Mouse (Mus musculus) heart, embryonic 14.5 days (tissue): ENCODE data around the gene Ano2. TPM values are rescaled to one million over a fixed set of nuclear protein-coding genes. Genes with fewer than 3 reads are reported as not detected.

Source experiments
- ATAC-seq: fragments of 200-750 bp; cut with Nextera tagmentation; 2 replicates; pipeline ENCODE4 v1.8.0; 2017; ENCODE audit warnings: low read depth, moderate TSS enrichment; ENCODE audit not compliant: insufficient number of reproducible peaks, insufficient read depth, low FRiP score
- H3K27ac ChIP-seq, 2 experiments: fragments of 200-500 bp in 1 of 2; fragments of 300-500 bp in 1 of 2; sonication (generic) in 1 of 2; replicated peaks in 1 of 2; 2 replicates each; pipeline ENCODE4 v1.5.1; 2012 to 2014; ENCODE audit warnings: low read depth in 2 of 2, low read length in 2 of 2, control low read depth in 1 of 2, mild to moderate bottlenecking in 1 of 2, mixed read lengths in 1 of 2; ENCODE audit not compliant: control insufficient read depth in 1 of 2, insufficient read depth in 1 of 2
- H3K27me3 ChIP-seq: fragments of 300-500 bp; sonication (generic); 2 replicates; pipeline ENCODE4 v1.6.1; 2014; ENCODE audit warnings: mild to moderate bottlenecking, low read length, control low read depth; ENCODE audit not compliant: control insufficient read depth, insufficient read depth
- H3K36me3 ChIP-seq: fragments of 300-500 bp; sonication (generic); 2 replicates; pipeline ENCODE4 v1.6.1; 2014; ENCODE audit warnings: mild to moderate bottlenecking, control low read depth, low read length, mixed read lengths; ENCODE audit not compliant: control insufficient read depth, insufficient read depth
- H3K4me1 ChIP-seq, 2 experiments: fragments of 200-500 bp in 1 of 2; fragments of 300-500 bp in 1 of 2; sonication (generic) in 1 of 2; 2 replicates each; pipeline ENCODE4 v1.6.1; 2012 to 2014; ENCODE audit warnings: low read length in 2 of 2, control low read depth in 1 of 2, mixed read lengths in 1 of 2; ENCODE audit not compliant: control insufficient read depth in 2 of 2, insufficient read depth in 2 of 2
- H3K4me2 ChIP-seq: fragments of 300-500 bp; sonication (generic); 2 replicates; pipeline ENCODE4 v1.6.1; 2014; ENCODE audit warnings: mild to moderate bottlenecking, low read length
- H3K4me3 ChIP-seq, 2 experiments: fragments of 200-500 bp in 1 of 2; fragments of 300-500 bp in 1 of 2; sonication (generic) in 1 of 2; 2 replicates each; pipeline ENCODE4 v1.5.1; 2012 to 2014; ENCODE audit warnings: low read length in 2 of 2, mild to moderate bottlenecking in 2 of 2, control low read depth in 1 of 2, low read depth in 1 of 2, moderate library complexity in 1 of 2; ENCODE audit not compliant: control insufficient read depth in 1 of 2, insufficient read depth in 1 of 2
- H3K9ac ChIP-seq: fragments of 300-500 bp; sonication (generic); 2 replicates; pipeline ENCODE4 v1.6.1; 2014; ENCODE audit warnings: mild to moderate bottlenecking, low read length
- H3K9me3 ChIP-seq: fragments of 300-500 bp; sonication (generic); 2 replicates; pipeline ENCODE4 v1.6.1; 2016; ENCODE audit warnings: low read length, control low read depth; ENCODE audit not compliant: control insufficient read depth
- WGBS: fragments of 180-500 bp; shearing (Covaris S2); extraction: QIAGEN DNeasy Blood & Tissue Kit; methylation state at CpG from one replicate; pipeline ENCODE4 v1.1.7; 2014; 5-methylcytosine and 5-hydroxymethylcytosine counted together
- polyA plus RNA-seq: library from polyadenylated mRNA; unstranded; fragments of >200 nt; fragmentation: Nextera tagmentation; extraction: Ambion mirVana; gene quantifications from 2 replicates; pipeline ENCODE4 v1.2.1, GENCODE M21; 2014

The Ano2 gene
- polyA plus RNA-seq, 1 experiment from 2014 or later: 0.38 TPM

DNA sequence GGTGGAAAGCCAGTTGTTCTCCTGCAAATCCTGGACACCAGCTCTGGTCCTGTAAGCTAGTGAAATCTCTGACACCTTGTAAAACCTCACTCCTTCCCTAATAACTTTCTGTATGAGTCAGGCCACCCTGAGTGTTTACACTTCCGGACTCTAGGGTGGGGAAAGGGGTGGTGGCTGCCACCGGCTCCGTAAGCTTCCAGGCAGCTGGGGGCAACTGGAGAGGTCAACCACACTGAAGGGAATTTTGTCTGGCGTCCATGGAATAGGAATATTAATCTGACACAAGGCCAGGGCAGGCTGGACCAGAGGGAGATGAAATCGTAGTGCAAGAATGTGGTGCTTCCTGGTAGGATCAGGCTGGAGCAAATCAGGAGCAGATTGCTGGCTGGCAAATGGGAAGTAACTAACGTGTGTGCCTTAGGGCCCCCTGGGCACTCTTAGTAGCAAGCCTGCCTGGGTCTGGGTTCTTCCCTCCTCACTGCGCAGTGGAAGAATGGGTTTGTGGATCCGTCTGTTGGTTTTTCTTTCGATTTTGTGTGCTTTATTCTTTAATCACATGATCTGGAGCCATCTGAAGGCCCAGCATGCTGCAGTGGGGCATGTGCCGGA is 57.2 kb downstream of the Ano2 start:
- 55% methylated on average over 10 of the region's 10 CpGs for WGBS

DNA sequence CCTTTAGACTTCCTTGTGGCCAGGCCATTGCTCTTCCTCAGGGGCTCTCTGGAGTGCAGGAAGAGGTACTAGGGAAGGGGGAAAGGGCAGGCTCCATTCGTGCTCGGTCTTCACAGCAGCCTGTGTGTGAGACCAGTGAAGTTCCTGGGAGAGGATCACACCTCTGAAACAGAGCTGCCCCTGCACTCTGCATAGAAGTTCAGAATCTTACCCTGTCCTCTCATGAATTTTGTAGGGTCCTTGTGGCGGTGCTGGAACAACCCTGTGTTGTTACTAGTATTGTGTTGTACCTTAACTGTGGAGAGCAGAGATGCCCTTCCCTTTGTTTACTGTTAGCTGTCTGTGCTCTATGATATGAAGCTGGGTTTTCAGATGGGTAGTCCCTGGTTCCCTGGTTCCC is 58.4 kb downstream of the Ano2 start:
- Histone ChIP-seq H3K9ac (no peak overlapping the region), H3K4me3 (no peak overlapping the region), H3K27me3 (no peaks in the 10 kb centered on the region), H3K4me2 (no peak overlapping the region), H3K9me3 (no peaks in the 10 kb centered on the region), H3K27ac (no peak overlapping the region), H3K36me3 (no peaks in the 10 kb centered on the region), H3K4me1 (no peaks in the 10 kb centered on the region; a peak in 1 of 4 replicates)
- 46% methylated on average over 3 of the region's 3 CpGs for WGBS
- no peak for ATAC-seq

More for the DNA sequence above, 57.2 kb downstream of the Ano2 start:
- no peak overlapping the region for H3K27ac ChIP-seq
- ATAC-seq: no peak
- no peaks in the 10 kb centered on the region; a peak in 1 of 4 replicates for H3K4me1 ChIP-seq
- H3K4me2 ChIP-seq: no peak overlapping the region
- no peak overlapping the region for H3K9ac ChIP-seq
- H3K9me3 ChIP-seq: no peaks in the 10 kb centered on the region
- H3K27me3 ChIP-seq: no peaks in the 10 kb centered on the region
- no peak overlapping the region for H3K4me3 ChIP-seq
- no peaks in the 10 kb centered on the region for H3K36me3 ChIP-seq

DNA sequence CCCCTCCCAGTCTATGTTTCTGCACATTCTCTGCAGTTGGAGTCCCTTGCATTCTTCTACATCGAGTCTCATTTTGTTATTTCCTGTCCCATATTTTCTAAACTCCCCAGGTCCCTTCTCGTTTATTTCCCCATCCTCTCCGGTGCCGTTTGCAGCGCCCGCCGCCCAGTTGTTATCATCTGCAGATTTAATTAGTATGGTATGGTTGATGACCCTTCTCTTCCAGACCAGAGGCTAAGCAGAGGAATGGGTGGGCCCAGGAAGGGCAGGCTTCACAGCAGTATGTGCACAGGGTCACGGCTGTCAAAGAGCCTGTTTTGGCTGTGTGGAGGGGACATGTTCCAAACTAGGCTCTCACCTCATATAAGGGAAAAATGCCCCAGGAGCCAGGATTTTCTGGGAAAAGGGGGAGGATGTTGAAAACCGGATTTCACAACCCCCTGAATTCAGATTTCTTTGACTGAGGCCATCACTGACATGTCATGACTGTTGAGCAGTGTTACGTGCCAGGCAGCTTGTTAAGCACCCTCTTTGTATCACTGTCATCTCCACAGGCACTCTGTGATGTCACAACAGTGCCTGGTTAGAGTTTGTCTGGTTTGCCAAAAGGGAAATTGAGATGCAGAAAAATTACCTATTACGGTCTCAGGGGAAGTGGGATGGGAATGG is 72.8 kb downstream of the Ano2 start:
- Histone ChIP-seq H3K4me3 (no peak overlapping the region), H3K36me3 (no peaks in the 10 kb centered on the region), H3K27ac (no peak overlapping the region), H3K9ac (no peak overlapping the region), H3K4me1 (no peaks in the 10 kb centered on the region), H3K4me2 (no peak overlapping the region), H3K27me3 (no peaks in the 10 kb centered on the region), H3K9me3 (no peaks in the 10 kb centered on the region)
- WGBS: 69% methylated on average over 11 of the region's 11 CpGs
- ATAC-seq: no peak

DNA sequence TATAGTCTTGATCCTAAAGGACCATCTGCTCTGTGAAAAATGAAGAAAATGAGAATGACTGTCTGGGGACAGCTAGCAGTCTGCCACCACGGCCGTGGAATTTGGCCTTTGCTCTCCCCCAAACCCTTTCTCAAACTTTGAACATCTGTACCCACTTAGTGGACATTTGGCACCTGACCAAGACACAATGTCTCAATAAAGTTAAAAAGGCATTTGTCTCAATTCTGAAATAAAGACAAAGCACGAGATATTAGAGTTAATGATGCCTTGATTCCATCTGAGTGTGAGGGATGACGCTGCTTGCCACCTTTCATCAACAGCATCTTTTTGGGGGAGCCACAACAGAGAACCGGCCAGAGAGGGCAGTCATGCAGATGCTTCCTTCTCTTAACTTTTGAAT is 83.0 kb downstream of the Ano2 start:
- Histone ChIP-seq H3K27me3 (no peaks in the 10 kb centered on the region), H3K9me3 (no peaks in the 10 kb centered on the region), H3K4me1 (no peaks in the 10 kb centered on the region), H3K36me3 (no peaks in the 10 kb centered on the region), H3K27ac (no peak overlapping the region), H3K4me2 (no peak overlapping the region), H3K9ac (no peak overlapping the region), H3K4me3 (no peak overlapping the region)
- WGBS: 60% methylated on average over 5 of the region's 5 CpGs
- no peak for ATAC-seq

DNA sequence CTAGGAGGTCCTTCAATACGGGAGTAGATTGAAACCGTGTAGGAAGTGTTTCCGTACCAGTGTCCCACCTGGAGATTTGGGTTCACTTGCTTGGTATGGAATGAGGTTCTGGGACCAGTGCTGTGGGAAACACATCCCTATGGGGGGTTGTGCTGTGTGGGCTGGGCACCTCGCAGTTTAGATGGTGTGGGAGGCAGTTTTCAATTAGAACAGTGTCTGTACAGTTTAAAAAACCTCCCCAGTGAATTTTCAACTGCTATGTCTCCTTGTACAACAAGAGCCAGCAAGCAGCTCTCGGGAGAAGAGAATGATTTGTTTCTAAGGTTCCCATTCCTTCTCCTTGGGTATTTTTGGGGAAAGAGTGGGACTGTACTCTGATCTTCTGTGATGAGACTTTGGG is 86.1 kb downstream of the Ano2 start:
- no peak overlapping the region for H3K9ac ChIP-seq
- H3K27ac ChIP-seq: no peak overlapping the region
- no peaks in the 10 kb centered on the region for H3K9me3 ChIP-seq
- H3K4me1 ChIP-seq: no peaks in the 10 kb centered on the region
- no peak overlapping the region for H3K4me3 ChIP-seq
- no peak overlapping the region for H3K4me2 ChIP-seq
- no peak for ATAC-seq
- no peaks in the 10 kb centered on the region for H3K27me3 ChIP-seq
- no peaks in the 10 kb centered on the region for H3K36me3 ChIP-seq
- 70% methylated on average over 5 of the region's 5 CpGs for WGBS

DNA sequence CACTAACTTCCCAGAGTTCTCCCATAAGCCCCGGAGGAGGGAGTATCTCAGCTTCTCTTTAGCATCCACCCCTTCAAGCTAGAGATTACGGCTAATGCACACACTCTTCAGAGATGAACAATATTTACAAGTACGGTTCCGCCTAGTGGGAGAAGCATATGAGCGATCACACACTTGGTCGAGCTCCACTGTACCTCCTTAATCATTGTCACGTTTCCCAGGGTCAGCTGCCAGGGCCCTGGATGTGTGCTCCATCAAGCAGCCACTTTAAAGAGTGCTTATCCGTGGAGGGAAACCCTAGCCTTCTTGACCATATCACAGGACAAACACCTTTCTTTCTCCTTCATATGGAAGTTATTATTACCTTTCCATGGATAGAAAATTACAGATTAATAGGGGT is 112.7 kb downstream of the Ano2 start:
- Histone ChIP-seq H3K4me3 (no peak overlapping the region), H3K36me3 (no peaks in the 10 kb centered on the region), H3K4me1 (no peaks in the 10 kb centered on the region), H3K27ac (no peak overlapping the region), H3K9me3 (no peaks in the 10 kb centered on the region), H3K9ac (no peak overlapping the region), H3K4me2 (no peak overlapping the region), H3K27me3 (no peaks in the 10 kb centered on the region)
- no peak for ATAC-seq
- 73% methylated on average over 8 of the region's 8 CpGs for WGBS

DNA sequence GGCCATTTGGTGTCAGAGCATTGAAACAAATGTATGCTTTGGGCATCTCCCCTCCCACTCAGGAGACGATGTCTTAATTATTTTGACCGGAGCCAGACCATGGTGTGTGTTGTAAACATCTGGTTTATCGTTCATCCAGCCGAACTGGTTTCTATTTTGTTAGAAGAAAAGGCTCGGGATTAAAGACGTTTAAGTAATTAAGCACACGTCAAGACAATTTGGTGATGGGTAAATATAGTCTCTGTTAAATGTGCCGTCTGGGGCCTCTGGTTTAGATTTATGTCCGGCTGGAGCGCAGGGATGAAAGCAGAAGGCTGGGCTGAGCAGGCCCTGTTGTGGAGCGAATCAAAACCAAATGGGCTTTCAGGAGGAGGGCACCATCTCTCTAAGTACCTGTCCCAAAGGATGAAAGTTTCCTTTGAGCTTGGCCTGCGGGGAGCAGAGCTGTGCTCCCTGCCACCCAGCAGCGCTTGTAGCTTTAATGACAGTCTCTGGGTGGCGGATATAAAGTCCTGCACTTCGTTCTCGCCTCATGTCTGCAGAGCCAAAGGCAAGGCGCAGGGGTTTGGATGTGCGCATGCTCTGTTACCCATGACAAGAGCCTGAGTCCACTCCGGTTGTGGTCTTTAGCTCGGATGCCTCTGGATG is 113.3 kb downstream of the Ano2 start:
- H3K9ac ChIP-seq: no peak overlapping the region
- H3K4me3 ChIP-seq: no peak overlapping the region
- no peak overlapping the region for H3K27ac ChIP-seq
- no peak overlapping the region for H3K4me2 ChIP-seq
- H3K4me1 ChIP-seq: no peaks in the 10 kb centered on the region
- H3K9me3 ChIP-seq: no peaks in the 10 kb centered on the region
- no peaks in the 10 kb centered on the region for H3K36me3 ChIP-seq
- WGBS: 59% methylated on average over 20 of the region's 20 CpGs
- H3K27me3 ChIP-seq: no peaks in the 10 kb centered on the region
- ATAC-seq: no peak
